Mouse (Mus musculus) left cerebral cortex, adult 11 months (tissue): ENCODE data around the gene Eme2.

ENCODE experiments used
- DNase-seq: peaks from one replicate; pipeline ENCODE4 v3.0.0; 2022; ENCODE audit warnings: low spot score

The Eme2 gene

DNA sequence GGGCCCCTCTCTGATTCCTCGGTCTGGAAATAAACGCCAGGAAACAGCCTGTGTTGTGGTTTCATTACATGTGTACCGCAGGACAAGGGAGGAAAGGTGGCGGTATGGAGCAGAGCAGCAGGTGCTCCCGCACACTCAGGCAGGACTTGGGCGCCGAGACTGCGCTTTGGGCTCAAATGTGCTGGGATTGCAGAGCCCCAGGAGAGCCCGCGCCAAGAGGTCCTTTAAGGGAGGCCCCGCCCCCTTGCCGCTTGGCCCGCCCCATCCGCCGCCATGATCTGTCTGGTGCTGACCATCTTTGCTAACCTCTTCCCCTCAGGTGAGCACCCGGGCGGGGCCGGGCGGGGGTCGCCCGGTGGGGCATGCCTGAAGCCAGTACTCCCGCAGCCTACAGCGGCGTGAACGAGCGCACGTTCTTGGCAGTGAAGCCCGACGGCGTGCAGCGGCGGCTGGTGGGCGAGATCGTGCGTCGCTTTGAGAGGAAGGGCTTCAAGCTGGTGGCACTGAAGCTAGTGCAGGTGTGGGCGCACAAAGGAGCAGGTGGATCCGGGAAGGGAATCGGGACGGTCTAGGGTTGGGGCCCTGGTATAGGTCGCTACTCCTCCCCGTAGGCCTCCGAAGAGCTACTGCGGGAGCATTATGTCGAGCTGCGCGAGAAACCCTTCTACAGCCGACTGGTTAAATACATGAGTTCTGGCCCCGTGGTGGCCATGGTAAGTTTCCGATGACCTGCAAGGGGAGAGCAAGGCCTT is 1.5 kb upstream of the Eme2 start, which contains the start of gene Nme3:
Gene Nme3 (plus strand): TSS at position 260 of the 752 bp plus-strand sequence.
- DNase-seq, result no peak

DNA sequence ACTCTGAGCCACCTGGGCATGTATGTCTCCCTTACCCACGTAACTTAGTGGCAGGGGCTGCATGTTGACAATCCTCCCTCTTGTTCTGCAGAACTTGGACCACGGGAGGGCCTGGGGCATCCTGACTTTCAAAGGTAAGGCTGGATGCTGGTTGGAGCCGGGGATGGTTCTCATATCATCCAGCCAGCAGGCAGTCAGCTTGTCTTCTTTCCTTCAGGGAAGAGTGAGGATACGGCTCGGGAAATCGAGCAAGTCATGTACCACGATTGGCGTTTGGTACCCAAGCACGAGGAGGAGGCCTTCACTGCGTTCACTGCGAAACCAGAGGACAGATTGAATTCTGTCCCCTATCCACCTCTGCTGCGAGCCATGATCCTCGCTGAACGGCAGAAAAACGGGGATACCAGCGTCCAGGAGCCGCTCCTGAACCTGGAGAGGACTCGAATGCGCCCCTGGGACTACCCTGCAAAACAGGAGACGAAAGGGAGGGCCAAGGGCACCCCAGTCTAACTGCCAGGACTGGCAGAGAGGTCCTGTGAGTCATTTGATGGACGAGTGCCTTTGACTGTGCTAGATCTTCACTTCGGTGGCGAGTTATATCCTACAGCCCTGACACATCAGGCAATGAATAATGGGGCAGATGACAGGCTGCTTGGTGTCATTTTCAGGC is 819 bp upstream of the Eme2 start:
- DNase-seq, result no peak

DNA sequence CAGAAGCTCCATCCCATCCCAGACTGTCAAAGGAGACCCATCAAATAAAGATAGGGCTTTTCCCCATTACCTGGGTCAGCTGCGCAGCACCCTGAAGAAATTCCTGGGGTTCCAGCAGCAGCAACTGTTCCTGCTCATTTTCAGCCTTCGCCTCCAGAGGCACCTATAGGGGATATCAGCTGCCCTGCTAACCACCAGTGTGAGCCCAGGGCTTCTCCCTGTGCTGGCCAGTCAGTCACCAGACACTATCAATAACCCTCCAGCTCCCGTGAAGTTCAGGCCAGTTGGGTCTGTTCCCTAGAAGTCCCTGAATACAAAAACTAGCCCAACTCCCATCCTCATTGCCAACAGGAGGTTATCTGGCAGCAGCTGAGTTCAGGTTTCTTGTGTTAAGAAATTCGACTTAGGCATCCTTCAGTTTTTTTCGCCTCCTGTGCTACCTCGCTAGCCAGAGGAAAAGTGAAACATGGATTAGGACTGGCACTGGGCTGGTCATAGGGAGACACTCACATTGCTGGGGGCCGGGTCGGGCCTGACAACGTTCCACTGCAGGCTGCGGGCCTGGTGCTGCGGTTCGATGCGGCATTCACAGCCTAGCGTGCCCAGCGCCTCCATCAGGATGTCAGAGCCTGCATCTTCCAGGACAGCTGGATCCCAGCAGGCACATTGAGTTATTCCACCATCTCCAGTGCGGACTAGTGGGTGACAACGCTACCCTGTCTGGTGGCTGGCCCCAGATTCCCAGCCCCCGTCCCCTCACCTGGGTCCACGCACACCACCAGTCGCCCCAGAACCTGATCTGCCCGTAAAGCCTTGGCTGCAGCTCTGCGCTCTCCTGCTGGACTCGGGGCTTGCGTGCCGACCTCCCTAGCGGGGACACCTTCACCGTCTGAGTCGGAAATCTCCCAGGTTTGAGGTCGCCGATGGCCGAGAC is 559 bp downstream of the Eme2 start:
- no peak for DNase-seq

DNA sequence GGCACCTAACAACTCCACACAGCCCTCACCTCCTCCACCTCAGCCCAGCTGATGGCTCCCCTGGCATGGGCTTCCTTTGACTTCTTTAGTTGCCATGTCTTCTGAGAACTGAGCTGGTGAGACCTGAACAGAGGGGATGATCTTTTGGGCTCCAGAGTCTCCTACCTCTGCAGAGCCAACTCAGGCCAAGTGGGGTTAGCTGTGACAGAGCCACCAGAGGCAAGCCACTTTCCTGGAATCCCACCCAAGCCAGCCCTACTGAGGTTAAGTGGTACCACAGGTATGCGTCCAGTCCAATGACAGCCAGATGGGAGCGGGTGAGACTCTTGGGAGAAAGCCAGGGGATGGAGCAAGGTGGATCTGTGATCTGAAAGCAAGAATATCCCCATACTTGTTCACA is 1.6 kb downstream of the Eme2 start:
- DNase-seq, result no peak

DNA sequence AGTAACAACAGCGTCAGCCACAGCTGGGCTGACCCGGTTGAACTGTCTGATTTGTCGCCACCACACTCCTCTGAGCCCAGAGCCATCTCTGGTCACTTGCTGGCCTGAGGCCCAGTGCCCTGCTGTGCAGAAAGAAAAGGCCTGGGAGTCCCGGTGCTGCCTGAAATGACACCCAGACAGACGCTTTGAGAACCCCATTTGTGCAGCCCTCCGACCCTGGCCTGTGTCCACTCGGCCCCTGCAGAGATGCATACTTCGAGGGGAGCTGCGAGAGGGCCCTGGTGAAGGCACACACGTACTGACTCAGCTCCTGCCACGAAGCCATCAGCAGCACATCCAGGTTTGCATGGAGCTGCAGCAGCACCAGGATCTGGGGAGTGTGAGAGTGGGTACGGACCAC is 2.1 kb downstream of the Eme2 start:
- DNase-seq, result no peak

DNA sequence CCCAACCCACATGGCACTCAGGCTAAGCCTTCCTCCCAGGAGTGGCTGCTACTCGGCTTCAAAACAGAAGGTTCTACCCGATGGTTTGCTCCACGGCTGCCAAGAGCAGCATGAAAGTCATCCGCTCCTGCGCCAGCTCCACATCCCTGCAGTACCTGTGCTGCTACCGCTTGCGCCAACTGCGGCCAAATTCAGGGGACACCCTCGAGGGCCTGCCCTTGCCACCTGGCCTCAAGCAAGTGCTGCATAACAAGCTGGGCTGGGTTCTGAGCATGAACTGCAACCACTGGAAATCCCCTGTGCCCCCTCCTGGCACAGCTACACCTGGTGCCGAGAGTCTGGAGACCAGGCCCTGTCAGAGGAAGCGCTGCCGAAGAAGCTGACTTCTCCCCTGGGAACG is 3.6 kb downstream of the Eme2 start:
- DNase-seq, result no peak

DNA sequence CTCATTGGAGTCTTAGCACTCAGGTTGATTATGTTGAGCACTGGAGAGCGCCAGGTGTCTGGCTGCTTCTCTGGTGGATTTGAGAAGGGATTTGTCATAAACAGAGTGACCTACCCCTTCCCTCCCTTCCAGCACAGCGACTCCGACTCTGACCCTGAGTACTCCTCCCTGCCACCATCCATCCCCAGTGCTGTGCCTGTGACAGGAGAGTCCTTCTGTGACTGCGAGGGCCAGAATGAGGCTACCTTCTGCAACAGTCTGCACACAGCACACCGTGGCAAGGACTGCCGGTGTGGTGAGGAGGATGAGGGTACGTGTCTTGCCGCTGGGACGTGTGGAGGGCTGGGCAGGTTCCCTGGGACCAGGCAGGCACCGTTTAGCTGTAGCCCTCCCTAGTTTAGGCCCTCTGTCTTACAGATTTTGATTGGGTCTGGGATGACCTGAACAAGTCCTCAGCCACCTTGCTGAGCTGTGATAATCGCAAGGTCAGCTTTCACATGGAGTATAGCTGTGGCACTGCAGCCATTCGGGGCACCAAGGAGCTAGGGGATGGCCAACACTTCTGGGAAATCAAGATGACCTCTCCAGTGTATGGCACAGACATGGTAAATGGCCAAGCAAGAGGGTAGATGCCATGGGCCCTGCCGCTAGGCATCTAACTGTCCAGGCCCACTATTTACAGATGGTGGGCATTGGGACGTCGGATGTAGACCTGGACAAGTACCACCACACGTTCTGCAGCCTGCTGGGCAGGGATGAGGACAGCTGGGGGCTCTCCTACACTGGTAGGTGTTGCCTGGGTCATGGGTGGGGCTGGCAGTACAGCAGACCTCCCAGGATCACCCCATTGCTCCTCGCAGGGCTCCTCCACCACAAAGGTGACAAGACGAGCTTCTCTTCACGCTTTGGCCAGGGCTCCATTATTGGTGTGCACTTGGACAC is 4.5 kb downstream of the Eme2 start:
- DNase-seq, result no peak

DNA sequence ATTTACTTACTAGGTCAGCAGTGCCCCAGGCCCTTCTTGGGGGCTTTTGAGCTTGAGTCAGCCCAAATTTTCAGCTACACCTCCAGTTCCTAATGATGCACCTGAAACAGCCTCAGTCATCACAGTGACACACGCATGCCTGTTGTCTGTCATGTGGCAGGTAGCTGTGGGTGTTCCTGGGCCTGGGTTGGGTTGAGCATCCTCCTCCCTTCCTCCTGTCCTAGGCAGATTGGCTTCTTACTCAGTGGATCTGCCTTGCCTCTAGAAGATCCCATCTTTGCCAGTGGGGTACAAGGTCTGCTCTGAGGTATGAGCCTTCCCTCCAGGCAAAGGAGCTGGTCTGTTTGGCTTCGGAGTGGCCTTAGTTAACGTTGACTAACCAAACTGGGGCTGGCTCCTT is 6.0 kb downstream of the Eme2 start:
- no peak for DNase-seq

DNA sequence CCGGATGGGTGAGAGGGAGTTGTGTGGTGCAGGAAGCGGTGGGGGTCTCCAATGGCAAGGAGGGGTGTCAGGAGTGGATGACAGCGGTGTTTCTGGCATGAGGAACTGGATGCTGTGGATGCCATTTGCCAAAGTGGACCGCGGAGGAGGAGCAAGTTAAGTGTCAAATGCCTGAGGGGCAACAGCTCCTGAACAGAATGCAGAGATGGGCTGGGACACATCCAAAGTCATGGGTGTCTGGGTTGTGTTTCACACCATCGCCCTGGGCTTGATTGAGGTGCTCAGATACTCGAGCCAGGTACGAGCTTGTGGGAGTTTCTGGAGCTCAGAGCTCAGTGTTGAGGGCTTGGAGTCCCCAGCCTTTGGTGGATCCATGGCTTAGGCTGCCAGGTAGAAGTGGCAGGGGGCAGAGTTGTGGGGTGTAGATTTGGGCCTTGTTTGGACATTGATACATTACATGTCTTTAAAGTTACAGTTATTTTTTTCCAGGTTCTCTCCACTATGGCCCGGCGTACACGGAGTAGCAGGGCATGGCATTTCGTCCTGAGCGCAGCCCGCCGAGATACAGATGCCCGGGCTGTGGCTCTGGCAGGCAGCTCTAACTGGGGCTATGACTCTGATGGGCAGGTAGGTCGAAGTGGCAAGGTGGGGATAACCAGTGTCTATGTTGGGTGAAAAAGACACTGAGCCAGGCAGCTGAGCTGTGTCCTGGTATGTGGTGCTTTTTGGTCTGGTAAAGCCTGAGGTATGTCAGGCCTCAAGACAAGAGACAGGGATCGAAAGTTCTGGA is 7.4 kb downstream of the Eme2 start:
- DNase-seq, result no peak

DNA sequence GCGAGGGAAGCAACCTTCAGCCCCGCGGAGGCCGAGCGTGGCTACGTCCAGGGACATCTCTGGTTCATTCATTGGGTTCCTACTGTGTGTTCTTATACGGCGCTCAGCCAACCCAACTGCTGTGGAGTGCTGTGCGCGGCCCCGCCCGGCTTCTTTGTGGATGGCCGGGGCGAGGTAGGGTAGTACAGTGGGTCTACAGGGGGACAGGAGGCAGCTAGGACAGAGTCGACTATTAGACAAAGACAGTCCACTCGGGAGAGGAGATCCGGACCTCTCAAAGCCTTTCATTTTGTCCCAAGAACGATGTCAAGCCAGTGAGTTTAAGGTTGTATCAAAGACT is 8.0 kb downstream of the Eme2 start:
- DNase-seq, result no peak

DNA sequence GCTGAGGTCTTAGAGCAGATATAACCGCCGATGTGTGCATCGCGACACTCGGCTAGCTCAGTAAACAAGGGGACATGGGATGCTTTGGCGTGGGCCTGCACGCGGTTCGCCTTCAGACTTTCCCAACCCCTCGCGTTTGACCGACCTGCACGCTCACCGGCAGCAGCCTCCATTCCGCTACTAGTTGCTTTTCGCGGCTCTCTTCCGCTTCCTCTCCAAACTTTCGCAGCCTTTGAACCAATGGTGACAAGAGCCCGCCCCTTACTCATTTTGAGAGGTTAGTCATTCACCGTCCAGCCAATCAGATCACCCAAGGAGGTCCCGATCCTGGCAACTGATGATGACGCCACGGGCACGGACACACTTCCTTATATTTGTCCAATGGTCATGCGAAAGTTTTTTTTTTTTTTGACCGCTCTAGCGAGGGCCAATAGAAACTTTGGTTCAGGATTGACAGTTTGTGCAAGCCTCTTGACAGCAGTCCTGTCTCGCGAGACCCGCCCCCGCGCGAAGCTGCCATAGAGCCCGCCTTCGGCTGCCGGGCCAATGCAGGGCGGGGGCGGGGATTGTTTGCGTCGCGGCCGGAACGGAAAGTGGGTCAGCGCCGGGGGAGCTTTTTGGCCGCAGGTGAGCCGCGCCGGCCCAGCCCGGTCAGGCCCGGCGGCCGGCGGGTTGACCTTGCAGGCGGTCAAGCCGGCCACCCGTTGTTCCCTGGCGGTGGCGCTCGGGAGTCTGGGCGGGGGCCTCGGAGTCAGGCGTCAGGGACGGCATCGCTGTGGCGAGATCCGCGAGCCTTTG is 8.6 kb downstream of the Eme2 start, which contains the start of the genes Nubp2 and Spsb3:
Gene Nubp2 (minus strand): TSS at position 216 of the 798 bp plus-strand sequence.
Gene Spsb3 (plus strand): TSS at position 510 of the 798 bp plus-strand sequence.
- DNase-seq, result peak; percentile 99

DNA sequence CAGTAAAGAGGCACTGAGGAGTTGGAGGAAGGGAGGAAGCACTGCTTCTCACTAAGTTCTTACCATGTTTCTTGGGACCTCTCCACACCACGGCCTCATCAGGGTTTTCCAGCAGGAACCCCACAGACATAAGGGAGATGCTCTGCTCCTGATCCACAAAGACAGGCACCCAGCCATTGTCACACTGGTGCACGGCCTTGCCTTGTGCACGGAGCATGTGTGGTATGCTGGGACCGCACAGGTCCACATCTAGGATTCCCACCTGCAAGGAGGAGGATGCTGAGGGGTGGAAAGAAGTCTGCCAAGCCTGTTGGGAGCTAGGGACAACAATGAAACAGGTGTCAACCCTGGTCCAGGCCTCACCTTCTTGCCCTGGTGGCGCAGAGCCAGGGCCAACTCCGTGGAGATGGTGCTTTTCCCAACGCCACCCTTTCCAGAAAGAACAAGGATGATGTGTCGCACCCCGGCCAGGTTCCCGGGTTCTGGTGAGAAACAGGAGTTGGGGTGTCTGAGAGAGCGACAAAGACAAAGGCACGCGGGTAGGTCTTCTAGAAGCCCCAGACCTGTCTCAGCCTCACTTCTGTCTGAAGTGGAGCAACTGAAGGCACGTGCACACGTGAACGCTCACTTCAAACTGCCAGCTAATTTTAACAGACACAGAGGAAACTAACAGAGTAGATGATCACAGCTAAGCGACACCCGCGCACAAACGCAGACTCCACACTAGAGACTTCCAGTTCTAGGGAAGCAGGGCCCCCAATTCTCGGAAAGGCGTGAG is 9.3 kb downstream of the Eme2 start:
- DNase-seq, result no peak

DNA sequence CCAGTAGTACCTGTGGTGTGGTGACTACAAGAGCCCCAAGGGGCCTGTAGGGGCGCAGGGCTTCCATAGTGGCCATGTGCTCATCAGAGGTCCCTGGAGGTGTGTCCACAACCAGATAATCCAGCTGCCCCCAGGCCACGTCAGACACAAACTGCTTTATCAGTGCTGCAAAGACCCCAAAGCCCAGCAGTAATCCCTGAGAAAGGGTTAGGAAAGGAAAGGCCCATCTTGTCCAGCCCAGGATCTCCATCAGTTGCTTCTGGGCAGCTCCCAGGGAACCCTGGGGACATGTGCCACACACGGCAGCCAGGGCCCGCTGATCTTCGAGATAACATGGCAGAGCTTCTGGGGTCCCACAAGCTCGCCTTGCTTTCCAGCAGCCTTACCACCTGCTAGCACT is 10.5 kb downstream of the Eme2 start:
- no peak for DNase-seq

DNA sequence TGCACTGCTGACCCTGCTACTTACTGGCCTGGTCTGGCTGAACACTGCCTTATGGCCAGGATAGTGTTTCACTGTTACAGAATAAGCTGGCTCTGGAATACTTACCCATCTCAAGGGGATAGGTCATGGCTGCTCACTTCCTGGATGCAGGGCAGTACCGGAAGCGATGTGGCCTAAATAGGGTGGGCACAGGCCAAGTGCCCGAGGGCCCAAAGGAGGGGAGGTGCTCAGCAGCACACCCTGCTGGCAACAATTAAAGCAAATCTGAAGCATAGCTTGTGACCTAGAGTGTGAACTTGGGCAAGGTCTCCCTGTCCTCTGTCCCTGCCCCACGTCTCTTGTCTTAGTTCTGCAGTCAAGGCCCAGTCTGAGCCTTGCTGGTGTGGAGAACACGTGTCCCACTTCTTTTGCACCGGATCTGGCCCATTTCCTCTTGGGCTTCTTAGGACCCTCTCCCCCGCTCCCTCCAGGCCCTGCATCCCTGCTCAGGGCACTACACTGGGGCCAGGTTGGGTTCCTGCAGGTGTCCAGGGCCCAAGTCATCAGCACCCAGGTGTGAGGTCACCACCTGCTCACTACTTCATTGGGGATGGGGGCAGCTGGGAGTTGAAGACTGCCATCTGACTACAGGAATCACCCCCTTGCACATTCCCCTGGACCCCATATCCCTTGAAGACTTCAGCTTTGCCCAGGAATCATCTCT is 13.0 kb downstream of the Eme2 start:
- DNase-seq, result no peak

DNA sequence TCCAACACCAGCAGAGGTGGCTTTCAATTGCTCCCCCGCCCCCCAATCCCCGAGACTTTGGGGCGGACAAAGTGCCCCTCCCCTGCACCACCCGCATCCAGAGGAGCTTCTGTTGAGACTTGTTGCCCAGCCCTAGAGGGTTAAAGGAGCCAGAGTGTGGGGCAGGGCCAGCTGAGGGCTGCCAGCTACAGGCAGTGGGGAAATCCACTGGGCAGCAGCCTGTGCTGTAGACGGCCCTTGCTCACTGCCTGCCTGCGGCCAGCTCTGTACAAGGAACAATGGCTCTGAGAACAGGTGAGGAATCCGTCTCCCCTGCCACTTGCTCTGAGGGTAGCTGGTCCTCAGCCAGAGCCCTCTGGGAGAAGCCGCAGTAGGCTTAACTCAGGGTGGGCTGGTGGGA is 16.4 kb downstream of the Eme2 start:
- DNase-seq, result no peak

DNA sequence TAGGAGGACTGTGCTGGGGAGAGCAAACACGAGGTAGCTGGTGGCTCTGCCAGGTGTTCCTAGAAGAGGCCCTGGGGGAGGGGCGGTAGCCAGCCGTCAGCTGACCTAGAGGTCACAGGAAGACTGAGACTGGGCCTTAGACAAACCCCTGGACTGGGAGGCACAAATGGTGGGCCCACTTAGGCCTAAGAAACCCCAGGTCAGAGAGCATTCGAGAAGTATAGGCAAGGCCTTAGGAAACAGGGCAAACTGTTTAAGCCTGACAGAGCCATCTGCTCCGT is 16.8 kb downstream of the Eme2 start:
- DNase-seq, result no peak

DNA sequence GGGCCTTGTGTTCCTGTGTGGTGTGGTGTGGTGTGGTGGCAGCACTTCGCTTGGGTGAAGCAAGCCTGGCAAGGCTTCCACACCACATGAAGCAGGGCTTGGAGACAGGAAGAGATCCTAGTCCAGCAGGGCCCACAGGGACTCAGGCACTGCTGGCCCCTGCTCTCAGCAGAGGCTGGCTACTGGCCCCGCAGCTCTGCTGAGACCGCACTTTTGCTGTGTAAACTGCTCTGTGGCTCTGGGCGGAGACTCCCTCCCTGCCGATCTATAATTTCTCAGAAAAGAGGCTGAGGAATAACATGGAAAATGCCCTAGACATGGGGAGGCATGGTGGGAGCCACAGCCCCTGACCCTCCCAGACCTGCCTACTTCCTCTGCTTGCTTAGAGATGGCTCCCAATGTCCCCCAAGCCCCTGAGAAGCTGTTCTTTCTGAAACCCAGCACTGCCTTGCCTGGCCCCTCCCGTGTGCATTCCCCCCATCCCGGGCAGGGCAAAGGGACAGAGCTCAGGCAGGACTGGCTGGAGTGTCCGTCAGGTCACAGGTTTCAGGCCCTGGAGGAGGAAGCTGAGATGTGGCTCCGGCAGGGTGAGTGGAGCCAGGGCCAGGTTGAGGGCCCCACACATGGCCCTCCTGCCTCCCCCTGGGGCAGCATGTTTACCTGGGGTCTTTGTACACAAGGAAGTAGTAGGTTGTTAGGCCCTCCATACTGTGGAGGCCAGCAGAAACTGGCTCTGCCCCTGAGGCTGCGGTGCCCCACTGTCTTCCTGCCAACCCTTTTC is 17.4 kb downstream of the Eme2 start:
- DNase-seq, result no peak

DNA sequence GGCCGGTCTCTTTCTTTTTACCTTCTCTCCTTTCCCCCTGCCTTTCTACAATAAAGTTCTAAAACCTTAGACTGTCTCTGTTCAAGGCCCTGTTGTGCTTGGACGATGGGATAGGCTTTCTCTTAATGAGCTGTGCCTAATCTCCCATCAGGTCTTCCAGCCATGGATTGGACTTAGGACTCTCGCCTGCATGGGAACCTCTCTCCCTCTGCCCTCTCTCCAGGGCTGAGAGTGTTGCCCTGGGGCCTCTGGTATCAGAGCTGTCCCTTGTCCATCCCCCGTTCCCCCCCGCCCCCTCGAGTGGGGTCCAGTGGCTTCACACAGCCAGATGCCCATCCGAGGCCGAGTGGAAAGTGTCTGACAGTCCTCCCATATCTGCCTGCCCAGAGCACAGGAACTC is 19.9 kb downstream of the Eme2 start:
- no peak for DNase-seq
